Mouse (Mus musculus): ENCODE measurements around the gene Pdzk1. TPM values are rescaled to one million over a fixed set of nuclear protein-coding genes. Genes with fewer than 3 reads are reported as not detected.

Pdzk1 gene
- 2.6 and 3.5 TPM in 2 replicates for polyA plus RNA-seq (2015; fragmentation: Nextera tagmentation; extraction: Ambion mirVana)

GRCm38 (mm10) chr3:96828984-96829383 is at the start of gene Pdzk1, which contains the start of gene Cd160:
Pdzk1 (plus strand) TSS chr3:96829284.
Cd160 (minus strand) TSS chr3:96829351.
- Histone ChIP-seq H3K27me3 (replicated peaks) (no peaks in the 10 kb centered on the region), H3K9ac (no peak within 1 kb of the TSS), H3K4me2 (peak within 1 kb of the TSS; percentile 10; the same call in 1 of the 2 replicates), H3K4me1 (no peaks in the 10 kb centered on the region), H3K4me3 (replicated peaks) (no peak within 1 kb of the TSS), H3K9me3 (no peaks in the 10 kb centered on the region), H3K36me3 (no peaks in the 10 kb centered on the region), H3K27ac (no peak within 1 kb of the TSS)
- WGBS, result 80% methylated on average over 1 of the region's 1 CpGs
- ATAC-seq (ENCODE audit: insufficient read depth, low FRiP score, low read depth), result no peak

GRCm38 (mm10) chr3:96782236-96782635 is 46.8 kb upstream of the Pdzk1 start:
- WGBS, result 63% methylated on average over 8 of the region's 8 CpGs
- no peak for ATAC-seq (ENCODE audit: insufficient read depth, low FRiP score, low read depth)
- H3K9me3 ChIP-seq, result no peaks in the 10 kb centered on the region

DNA sequence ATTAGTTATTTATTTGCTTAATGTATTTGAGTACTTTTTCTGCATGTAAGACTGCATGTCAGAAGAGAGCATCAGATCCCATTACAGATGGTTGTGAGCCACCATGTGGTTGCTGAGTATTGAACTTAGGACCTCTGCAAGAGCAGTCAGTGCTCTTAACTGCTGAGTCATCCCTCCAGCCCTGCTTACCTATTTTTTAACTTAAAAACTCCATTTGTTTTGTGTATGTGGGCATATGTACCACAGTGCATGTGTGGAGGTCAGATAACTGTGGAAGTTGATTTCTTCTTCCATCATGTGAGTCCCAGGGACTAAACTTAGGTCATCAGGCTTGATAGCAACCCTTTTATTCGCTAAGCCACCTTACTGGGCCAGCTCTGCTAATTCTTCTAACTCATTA is 41.3 kb upstream of the Pdzk1 start:
- 89% methylated on average over 1 of the region's 1 CpGs for WGBS
- Histone ChIP-seq H3K9ac (no peak overlapping the region), H3K36me3 (no peaks in the 10 kb centered on the region), H3K4me1 (no peaks in the 10 kb centered on the region), H3K4me2 (no peak overlapping the region), H3K9me3 (no peaks in the 10 kb centered on the region), H3K27ac (no peak overlapping the region), H3K27me3 (replicated peaks) (no peaks in the 10 kb centered on the region), H3K4me3 (replicated peaks) (no peak overlapping the region)
- no peak for ATAC-seq (ENCODE audit: insufficient read depth, low FRiP score, low read depth)

More at GRCm38 (mm10) chr3:96782236-96782635, 46.8 kb upstream of the Pdzk1 start:
- Histone ChIP-seq H3K27ac (no peak overlapping the region), H3K36me3 (no peaks in the 10 kb centered on the region), H3K9ac (no peak overlapping the region), H3K4me2 (no peak overlapping the region), H3K4me3 (replicated peaks) (no peak overlapping the region), H3K4me1 (no peaks in the 10 kb centered on the region), H3K27me3 (replicated peaks) (no peaks in the 10 kb centered on the region)

DNA sequence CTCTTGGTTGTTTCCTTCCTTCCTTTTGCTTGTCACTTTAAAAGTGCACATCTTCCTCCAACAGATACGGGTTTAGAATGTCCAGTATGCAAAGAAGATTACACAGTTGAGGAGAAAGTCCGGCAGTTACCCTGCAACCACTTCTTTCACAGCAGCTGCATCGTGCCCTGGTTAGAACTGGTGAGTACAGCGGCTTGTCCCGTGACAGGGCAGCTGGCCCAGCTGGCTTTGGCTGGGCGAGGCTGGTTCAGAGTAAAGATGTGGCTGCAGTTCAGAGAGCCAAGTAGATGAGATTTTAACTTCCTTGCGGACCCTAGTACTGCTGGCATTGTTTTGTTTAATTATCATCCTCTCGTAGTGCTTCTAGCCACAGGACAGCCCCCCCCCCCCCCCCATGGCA is 40.6 kb upstream of the Pdzk1 start:
- no peaks in the 10 kb centered on the region for H3K36me3 ChIP-seq
- no peak for ATAC-seq (ENCODE audit: insufficient read depth, low FRiP score, low read depth)
- WGBS, result 92% methylated on average over 8 of the region's 8 CpGs
- H3K27ac ChIP-seq, result no peak overlapping the region
- H3K9ac ChIP-seq, result no peak overlapping the region
- no peaks in the 10 kb centered on the region for H3K27me3 ChIP-seq (replicated peaks)
- no peaks in the 10 kb centered on the region for H3K4me1 ChIP-seq
- H3K9me3 ChIP-seq, result no peaks in the 10 kb centered on the region
- no peak overlapping the region for H3K4me3 ChIP-seq (replicated peaks)
- no peak overlapping the region for H3K4me2 ChIP-seq

DNA sequence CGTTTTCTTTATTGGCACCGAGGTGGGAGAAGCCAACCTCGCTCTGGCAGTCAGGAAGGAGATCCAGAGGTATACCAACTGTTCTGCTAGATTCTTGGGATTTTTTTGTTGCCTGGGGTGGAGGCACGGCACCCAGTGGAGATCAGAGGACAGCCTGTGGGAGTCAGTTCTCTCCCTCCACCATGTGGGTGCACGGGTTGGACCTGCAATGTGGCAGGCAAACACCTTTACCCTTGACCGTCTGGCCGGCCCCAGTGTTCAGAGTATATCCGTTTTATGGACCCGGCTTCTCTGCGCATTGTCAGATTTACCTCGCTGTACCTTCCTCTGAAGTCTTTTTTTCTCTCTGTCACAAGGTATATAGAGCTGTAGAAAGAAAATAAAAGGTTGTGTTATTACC is 28.8 kb upstream of the Pdzk1 start:
- no peak for ATAC-seq (ENCODE audit: insufficient read depth, low FRiP score, low read depth)
- 68% methylated on average over 11 of the region's 11 CpGs for WGBS
- Histone ChIP-seq H3K27ac (no peak overlapping the region), H3K36me3 (no peaks in the 10 kb centered on the region), H3K4me3 (replicated peaks) (no peak overlapping the region), H3K27me3 (replicated peaks) (no peaks in the 10 kb centered on the region), H3K9me3 (no peaks in the 10 kb centered on the region), H3K4me2 (no peak overlapping the region), H3K9ac (no peak overlapping the region), H3K4me1 (no peaks in the 10 kb centered on the region)

GRCm38 (mm10) chr3:96802214-96802613 is 26.9 kb upstream of the Pdzk1 start:
- WGBS, result 39% methylated on average over 1 of the region's 1 CpGs
- H3K4me2 ChIP-seq, result no peak overlapping the region
- no peaks in the 10 kb centered on the region for H3K4me1 ChIP-seq

GRCm38 (mm10) chr3:96808136-96808535 is 20.9 kb upstream of the Pdzk1 start:
- no peak overlapping the region for H3K27ac ChIP-seq
- H3K27me3 ChIP-seq (replicated peaks), result no peaks in the 10 kb centered on the region
- no peak for ATAC-seq (ENCODE audit: insufficient read depth, low FRiP score, low read depth)
- H3K36me3 ChIP-seq, result no peaks in the 10 kb centered on the region
- H3K9ac ChIP-seq, result no peak overlapping the region
- H3K4me3 ChIP-seq (replicated peaks), result no peak overlapping the region
- H3K9me3 ChIP-seq, result no peaks in the 10 kb centered on the region
- H3K4me2 ChIP-seq, result no peak overlapping the region
- H3K4me1 ChIP-seq, result no peaks in the 10 kb centered on the region
- WGBS, result 74% methylated on average over 3 of the region's 3 CpGs

More at GRCm38 (mm10) chr3:96802214-96802613, 26.9 kb upstream of the Pdzk1 start:
- Histone ChIP-seq H3K27ac (no peak overlapping the region), H3K4me3 (replicated peaks) (no peak overlapping the region), H3K9ac (no peak overlapping the region), H3K36me3 (no peaks in the 10 kb centered on the region), H3K9me3 (no peaks in the 10 kb centered on the region), H3K27me3 (replicated peaks) (no peaks in the 10 kb centered on the region)
- ATAC-seq (ENCODE audit: insufficient read depth, low FRiP score, low read depth), result no peak

DNA sequence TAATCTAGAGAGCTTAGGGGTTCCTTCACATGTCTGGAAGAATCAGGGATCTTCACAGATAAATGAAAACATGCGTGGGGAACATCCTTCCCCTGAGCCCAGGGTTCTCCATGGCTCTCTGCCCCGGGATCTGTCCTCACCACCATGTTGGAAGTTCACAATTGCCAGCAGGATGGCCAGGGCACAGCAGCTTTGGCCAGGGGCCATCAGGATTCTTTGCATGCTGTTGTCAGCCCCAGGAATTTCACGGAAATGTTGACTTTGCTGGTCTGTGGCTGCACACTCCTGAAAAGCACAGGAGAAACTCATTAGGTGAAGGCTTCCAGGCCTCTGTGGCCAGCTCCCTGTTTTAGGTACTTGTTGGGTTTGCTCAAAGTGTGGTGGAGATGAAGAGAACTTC is 20.4 kb upstream of the Pdzk1 start:
- H3K36me3 ChIP-seq, result no peaks in the 10 kb centered on the region
- H3K4me1 ChIP-seq, result peaks cover 5% of the 10 kb centered on the region
- H3K9ac ChIP-seq, result no peak overlapping the region
- no peak overlapping the region for H3K4me3 ChIP-seq (replicated peaks)
- no peaks in the 10 kb centered on the region for H3K27me3 ChIP-seq (replicated peaks)
- H3K4me2 ChIP-seq, result no peak overlapping the region
- ATAC-seq (ENCODE audit: insufficient read depth, low FRiP score, low read depth), result no peak
- H3K27ac ChIP-seq, result no peak overlapping the region
- WGBS, result 68% methylated on average over 3 of the region's 3 CpGs
- no peaks in the 10 kb centered on the region for H3K9me3 ChIP-seq

DNA sequence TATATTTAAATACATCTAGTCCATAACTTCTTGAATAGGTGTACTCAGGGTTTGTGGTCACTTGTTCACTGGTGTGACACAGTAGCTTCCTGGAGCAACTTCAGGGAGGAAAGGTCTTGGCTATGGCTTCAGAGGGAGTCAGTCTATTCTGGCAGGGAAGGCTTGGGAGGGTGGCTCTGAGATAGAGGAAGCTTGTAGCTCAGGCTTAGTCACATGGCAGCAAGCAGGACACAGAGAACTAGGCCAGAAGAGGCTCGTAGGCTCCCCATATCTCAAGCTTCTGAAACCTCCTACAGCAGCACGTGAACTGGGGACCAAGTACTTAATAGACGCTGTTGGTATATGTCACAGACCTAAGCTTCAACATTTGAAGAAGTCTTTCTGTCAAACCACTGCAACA is 17.9 kb upstream of the Pdzk1 start:
- ATAC-seq (ENCODE audit: insufficient read depth, low FRiP score, low read depth), result no peak
- Histone ChIP-seq H3K36me3 (no peaks in the 10 kb centered on the region), H3K4me3 (replicated peaks) (no peak overlapping the region), H3K9me3 (no peaks in the 10 kb centered on the region), H3K27me3 (replicated peaks) (no peaks in the 10 kb centered on the region), H3K4me1 (peaks cover 6% of the 10 kb centered on the region), H3K9ac (no peak overlapping the region), H3K27ac (no peak overlapping the region), H3K4me2 (no peak overlapping the region)
- WGBS, result 83% methylated on average over 3 of the region's 3 CpGs

- Histone ChIP-seq H3K9ac (no peak overlapping the region), H3K4me2 (peak overlapping the region; percentile 36), H3K36me3 (no peaks in the 10 kb centered on the region), H3K27ac (no peak overlapping the region), H3K4me3 (replicated peaks) (peak overlapping the region; percentile 12; the same call in 1 of the 2 replicates), H3K27me3 (replicated peaks) (no peaks in the 10 kb centered on the region), H3K4me1 (peaks cover 6% of the 10 kb centered on the region), H3K9me3 (no peaks in the 10 kb centered on the region)
- no peak for ATAC-seq (ENCODE audit: insufficient read depth, low FRiP score, low read depth)
- 24% methylated on average over 20 of the region's 20 CpGs for WGBS
Observed at GRCm38 (mm10) chr3:96812395-96813091, 16.5 kb upstream of the Pdzk1 start.

DNA sequence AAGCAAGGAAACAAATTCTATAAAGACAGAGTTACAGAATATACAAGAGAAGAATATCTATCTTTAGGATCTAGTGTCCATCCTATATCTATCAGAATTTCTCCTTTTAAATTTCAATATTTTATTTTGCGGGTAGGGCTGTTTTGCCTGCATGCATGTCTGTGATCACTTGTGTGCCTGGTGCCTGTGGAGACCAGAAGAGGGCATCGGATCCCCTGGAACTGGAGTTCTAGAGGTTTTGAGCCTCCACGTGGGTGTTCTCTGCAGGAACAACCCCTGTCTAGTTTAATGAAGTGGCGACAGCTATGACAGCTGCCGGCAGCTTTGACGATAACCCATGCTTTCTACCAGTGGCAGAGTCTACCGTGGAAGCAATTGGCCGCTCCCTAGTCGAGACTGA is 16.0 kb upstream of the Pdzk1 start:
- ATAC-seq (ENCODE audit: insufficient read depth, low FRiP score, low read depth), result no peak; the same call in 1 of the 2 replicates
- Histone ChIP-seq H3K4me3 (replicated peaks) (no peak overlapping the region), H3K27ac (no peak overlapping the region), H3K36me3 (no peaks in the 10 kb centered on the region), H3K27me3 (replicated peaks) (no peaks in the 10 kb centered on the region), H3K4me1 (peaks cover 6% of the 10 kb centered on the region), H3K4me2 (peak overlapping the region; percentile 36), H3K9me3 (no peaks in the 10 kb centered on the region), H3K9ac (no peak overlapping the region)
- WGBS, result 13% methylated on average over 9 of the region's 9 CpGs

DNA sequence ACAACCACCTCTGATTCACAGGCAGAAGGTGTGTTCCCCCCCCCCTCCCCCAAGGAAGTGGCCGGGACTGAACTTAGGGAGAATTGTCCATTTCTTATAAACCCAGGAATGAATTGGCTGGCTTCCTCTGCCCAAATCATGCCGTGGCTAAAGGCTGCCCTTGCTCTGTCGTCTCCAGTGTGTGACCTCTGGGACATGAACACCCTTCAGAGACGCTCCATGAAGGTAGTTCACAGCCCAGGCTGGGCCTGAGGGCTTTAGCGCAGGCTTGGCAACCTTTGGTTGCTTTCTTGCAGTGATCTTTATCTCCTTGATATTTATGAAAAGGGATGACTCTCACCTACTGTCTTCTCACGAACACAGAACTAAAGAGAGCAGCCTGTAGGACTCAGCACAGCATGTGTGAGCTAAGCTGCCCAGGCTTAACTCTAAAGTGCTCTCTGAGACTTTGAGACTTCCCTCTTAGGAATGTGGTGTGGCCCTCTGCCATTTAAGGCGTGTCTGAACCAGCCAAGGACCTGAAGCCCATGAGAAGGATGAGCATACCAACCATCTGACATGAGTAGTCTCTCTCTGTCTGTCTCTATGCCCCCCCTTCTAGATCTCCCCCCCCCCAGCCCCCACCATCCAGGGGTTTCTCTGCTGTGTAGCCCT is 15.4 kb upstream of the Pdzk1 start:
- H3K4me3 ChIP-seq (replicated peaks), result no peak overlapping the region
- no peaks in the 10 kb centered on the region for H3K27me3 ChIP-seq (replicated peaks)
- 44% methylated on average over 7 of the region's 7 CpGs for WGBS
- H3K4me2 ChIP-seq, result peak overlapping the region; percentile 22
- H3K36me3 ChIP-seq, result no peaks in the 10 kb centered on the region
- no peaks in the 10 kb centered on the region for H3K9me3 ChIP-seq
- ATAC-seq (ENCODE audit: insufficient read depth, low FRiP score, low read depth), result no peak
- H3K4me1 ChIP-seq, result peaks cover 6% of the 10 kb centered on the region
- H3K27ac ChIP-seq, result no peak overlapping the region
- H3K9ac ChIP-seq, result no peak overlapping the region
